Mouse (Mus musculus) neural tube, embryonic 10.5 days (tissue): ENCODE results near the gene Pkig.
"Not testable (repeated sequence)": the region's sequence is repeated elsewhere in the genome, so short reads cannot be mapped to it uniquely, and the experiment has no call there.

Experiments used
- DNase-seq: peaks from one replicate; pipeline ENCODE4 v3.0.0-alpha.2; 2017; ENCODE audit warnings: low spot score; ENCODE audit errors: extremely low spot score

Gene Pkig

GRCm38 (mm10) chr2:163642685-163643575 is 15.3 kb upstream of the Pkig start:
- DNase-seq = no peak

DNA sequence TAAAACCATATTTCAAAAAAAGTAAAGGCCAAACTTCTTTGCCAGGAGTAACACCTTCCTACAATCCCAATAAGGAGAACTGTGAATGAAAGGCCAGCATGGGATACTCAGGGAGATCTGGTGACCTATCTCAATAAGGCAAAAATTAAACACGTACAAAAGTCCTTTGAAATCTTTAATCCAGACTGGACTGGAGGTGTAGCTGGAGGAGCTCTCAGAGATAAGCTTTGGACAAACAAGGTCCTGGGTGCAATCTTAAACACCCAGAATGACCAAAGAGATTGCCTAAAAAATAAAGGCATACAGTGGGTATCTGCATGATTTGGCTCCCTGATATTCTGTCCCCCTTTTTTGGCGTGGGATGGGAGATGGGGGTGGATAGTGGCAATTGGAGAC is 14.6 kb upstream of the Pkig start:
- no peak for DNase-seq

- DNase-seq = no peak
Measured at GRCm38 (mm10) chr2:163644047-163644446, 14.1 kb upstream of the Pkig start.

- peak; percentile 99 for DNase-seq
Measured at GRCm38 (mm10) chr2:163644575-163645385, 13.4 kb upstream of the Pkig start, which contains the start of gene Serinc3. Gene Serinc3, minus strand, starts transcription at chr2:163645131.

DNA sequence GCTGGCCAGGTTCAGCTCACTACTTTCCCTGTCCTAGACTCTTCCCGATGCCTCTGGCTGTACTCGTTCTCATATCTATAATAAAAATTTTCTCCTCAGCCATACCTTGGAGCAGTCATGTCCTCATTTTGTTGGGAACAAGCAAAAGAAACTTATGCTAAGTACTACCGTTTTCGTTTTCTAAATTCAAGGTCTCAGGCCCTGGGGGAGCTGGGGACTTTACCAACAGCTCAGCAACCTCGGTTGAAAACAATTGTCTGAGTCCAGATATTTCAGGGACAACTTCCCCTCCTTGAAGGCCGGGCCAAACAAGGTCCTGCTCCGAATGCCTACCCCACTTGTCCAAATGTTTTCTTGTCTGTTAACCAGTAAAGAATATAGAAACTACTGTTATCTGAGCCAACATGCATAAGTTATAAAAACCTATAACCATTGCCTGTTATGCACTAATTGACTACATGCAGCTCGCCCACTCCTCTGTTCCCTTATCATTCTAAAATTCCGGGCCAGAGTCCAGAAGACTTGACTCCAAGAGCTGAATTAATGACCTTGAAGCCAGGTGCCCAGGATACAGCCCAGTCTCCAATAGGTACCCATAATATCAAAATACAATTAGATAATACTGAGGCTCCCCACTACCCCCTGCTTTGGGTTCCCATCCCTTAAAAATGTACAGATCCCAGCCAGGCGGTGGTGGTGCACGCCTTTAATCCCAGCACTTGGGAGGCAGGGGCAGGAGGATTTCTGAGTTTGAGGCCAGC is 12.3 kb upstream of the Pkig start:
- no peak for DNase-seq

- no peak for DNase-seq
Measured at GRCm38 (mm10) chr2:163646461-163647080, 11.6 kb upstream of the Pkig start.

GRCm38 (mm10) chr2:163655699-163656098 is 2.5 kb upstream of the Pkig start:
- DNase-seq = not testable (repeated sequence)

GRCm38 (mm10) chr2:163657486-163657885 is 700 bp upstream of the Pkig start:
- no peak for DNase-seq

DNA sequence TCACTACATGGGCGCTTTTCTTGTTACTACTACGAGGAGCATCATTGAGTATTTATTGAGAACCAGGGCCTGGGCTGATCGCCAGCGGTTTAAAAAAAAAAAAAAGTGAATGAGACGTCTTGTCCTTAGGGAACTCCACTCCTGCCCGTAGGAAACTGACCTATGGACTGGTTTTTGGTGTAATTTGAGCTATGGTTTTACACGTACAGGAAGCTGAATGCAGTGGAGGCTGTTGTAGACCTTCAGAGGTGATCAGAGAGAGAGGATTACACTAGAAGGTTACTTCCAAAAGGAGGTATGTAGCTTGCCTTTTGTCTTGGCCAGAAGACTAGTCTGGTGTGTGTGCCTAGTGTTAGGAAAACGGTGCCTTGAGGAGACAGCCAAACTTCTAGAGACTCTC is 755 bp downstream of the Pkig start:
- peak; percentile 45 for DNase-seq

GRCm38 (mm10) chr2:163659431-163659830 is 1.2 kb downstream of the Pkig start:
- DNase-seq = no peak

- DNase-seq = no peak
Measured at GRCm38 (mm10) chr2:163660103-163660701, 2.0 kb downstream of the Pkig start.

DNA sequence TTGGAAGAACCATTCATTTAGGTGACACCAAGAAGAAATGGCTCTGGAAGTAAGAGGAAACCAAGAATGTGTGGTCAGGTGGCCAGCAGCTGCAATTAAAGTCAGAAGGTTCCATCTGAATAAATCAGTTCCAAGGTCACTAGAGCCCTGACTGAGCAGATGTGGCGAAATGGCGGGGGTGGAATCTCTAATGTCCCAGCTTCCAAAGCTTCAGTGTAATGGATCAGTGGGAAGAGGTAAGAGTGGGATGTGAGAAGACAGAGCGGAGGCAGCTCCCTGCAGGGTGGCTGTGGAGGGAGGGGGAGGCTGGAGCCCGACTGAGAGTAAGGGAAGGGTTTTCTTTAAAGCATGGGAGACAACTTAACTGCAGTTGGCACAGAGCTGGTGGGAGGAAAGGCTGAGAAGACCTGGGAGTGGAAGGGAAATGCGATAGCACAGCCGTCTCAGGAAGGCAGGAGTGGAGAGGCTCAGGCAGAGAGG is 3.2 kb downstream of the Pkig start:
- DNase-seq = peak; percentile 24

DNA sequence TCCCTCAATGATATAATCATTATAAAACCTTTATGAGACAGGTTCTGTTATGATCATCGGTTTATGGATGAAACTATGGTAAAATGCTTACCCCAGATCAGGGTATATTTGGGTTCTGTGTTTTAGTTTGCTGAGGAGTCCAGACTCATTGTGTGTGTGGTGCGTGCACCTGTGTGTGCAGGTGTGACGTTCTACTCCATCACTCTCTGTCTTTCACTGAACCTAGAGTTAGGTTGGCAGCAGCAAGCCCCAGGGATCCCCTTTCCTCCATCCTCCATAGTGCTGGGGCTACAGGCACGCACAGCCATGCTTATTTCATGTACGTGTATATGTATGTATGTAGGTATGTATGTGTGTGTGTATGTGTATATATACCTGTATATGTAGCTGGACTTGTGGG is 3.9 kb downstream of the Pkig start:
- no peak for DNase-seq

GRCm38 (mm10) chr2:163662698-163663221 is 4.6 kb downstream of the Pkig start:
- no peak for DNase-seq

DNA sequence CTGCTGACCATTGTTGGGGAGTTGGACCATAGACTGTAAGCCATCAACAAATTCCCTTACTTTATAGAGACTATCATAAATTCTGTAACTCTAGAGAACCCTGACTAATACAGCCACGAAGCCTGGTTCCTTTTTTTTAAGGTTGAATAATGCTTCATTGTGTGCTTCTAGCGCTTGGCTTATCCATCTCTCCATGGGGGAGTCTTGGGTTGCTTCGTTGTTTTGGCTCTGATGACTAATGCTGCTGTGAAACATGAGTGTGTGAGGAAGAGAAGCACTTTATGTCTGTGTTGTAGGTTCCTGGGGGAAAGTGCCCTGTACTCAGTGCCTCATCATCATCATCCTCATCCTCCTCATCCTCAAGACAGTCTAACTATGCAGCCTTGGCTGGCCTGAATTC is 5.7 kb downstream of the Pkig start:
- DNase-seq = no peak

DNA sequence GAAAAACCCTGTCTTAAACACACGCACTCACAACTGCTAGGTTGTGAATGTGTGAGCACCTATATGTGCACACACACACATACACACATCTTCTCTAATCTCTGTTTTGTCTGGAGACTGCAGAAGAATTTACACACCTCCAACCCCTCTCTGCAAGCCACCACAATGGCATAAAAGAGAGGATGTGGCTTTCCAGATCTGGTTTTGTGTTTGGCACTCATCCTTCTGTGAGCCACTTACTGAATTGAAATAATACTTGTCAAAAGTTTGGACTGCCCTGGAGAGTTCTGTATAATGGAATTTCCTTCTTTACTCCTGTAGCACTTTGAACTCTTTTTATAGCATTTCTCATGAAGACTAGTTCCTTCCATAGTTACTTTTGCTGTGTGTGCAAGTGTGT is 8.9 kb downstream of the Pkig start:
- DNase-seq = no peak

DNA sequence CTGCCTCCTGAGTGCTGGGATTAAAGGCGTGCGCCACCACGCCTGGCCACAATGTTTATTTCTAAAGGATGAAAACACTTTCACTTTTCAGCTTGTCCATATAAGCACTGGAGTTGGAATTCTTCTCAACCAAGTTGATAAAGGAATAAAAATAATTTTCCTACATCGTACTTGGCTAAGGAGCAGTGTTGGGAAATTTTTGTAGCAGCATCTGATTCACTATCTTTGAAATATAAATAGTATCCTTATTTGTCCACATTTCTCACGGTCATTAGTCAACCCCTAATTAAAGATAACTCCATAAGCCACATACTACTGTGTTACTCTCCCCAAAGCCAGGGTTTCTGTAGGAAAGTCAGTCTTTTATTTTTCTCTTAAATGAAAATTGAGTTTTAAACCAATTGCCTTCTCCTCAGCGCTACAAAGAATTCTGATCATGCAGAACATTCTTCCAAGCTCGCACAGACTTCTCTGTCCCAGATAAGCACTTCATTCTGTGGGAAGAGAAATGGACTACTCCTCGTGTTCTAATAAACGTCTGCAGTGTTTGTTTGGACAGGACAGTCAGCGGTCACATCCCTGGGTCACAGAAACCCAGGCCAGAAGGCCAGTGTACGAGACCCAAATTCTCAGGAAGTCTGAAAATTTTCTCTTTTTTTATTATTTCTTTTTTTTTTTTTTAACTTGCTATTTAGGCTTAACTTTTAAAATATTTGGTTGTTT is 12.8 kb downstream of the Pkig start:
- no peak for DNase-seq

DNA sequence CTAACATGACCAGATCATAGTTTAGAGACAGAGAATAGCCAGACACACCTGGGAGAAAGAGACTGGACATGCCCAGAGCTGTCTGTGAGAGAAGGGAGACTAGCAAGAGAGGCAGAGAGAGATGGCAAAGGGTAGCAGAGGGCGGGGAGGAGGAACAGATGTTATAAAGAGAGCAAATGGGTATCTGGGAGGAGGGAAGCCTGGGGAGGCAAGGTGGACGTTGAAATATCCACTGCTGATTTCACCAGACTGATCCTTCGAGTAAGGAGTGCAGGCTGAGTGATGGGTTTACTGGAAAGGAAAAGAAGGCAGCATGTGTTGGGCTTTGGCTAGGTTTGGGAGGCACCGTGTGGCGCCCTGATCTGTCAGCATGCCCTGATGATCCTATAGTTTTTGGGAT is 16.2 kb downstream of the Pkig start:
- DNase-seq = no peak

GRCm38 (mm10) chr2:163675144-163675619 is 17.0 kb downstream of the Pkig start:
- no peak for DNase-seq

- DNase-seq = no peak
Measured at GRCm38 (mm10) chr2:163675662-163676061, 17.5 kb downstream of the Pkig start.
